ENCODE assay signal across 8 mouse cellular contexts in genomic region chr10:30810247-30810966, GRCm38 (mm10). TPM values are rescaled to one million over a fixed set of nuclear protein-coding genes. Genes with fewer than 3 reads are reported as not detected.
DNase-seq lines count a peak whose midpoint lies in the region; ATAC-seq and TF ChIP-seq lines count a peak whose summit lies in the region.

No protein-coding gene starts in this region.

- H3K27ac ChIP-seq in testis, adult 2 months (ENCODE audit: control insufficient read depth, insufficient read depth, low read depth, low read length): peak overlapping the region; percentile 70; the same call in 1 of the 2 replicates
- no peak overlapping the region for H3K27ac ChIP-seq in heart, embryonic 10.5 days
- no peak overlapping the region for H3K27ac ChIP-seq in kidney, embryonic 15.5 days

- no peaks in the 10 kb centered on the region for H3K36me3 ChIP-seq in testis, adult 2 months (ENCODE audit: control insufficient read depth, insufficient read depth, low read length)
- no peaks in the 10 kb centered on the region for H3K36me3 ChIP-seq in heart, embryonic 10.5 days
- H3K36me3 ChIP-seq in kidney, embryonic 15.5 days: no peaks in the 10 kb centered on the region

- H3K4me3 ChIP-seq in testis, adult 2 months (ENCODE audit: control insufficient read depth, low read depth, low read length): peak overlapping the region; percentile 55
- peak overlapping the region; percentile 52 for H3K4me3 ChIP-seq in heart, embryonic 10.5 days
- H3K4me3 ChIP-seq in kidney, embryonic 15.5 days (replicated peaks): peak overlapping the region; percentile 49

- no peak for TF ChIP-seq CTCF in testis, adult 2 months (IDR thresholded peaks at IDR 0.05; ENCODE audit: control insufficient read depth, insufficient read depth, insufficient replicate concordance, low read depth, low read length)

- ATAC-seq in common myeloid progenitor, adult 5-6 weeks (replicated peaks; ENCODE audit: low read depth, poor library complexity, severe bottlenecking): peak; percentile 27; the same call in 1 of the 2 replicates
- peak; percentile 65 for ATAC-seq in kidney, embryonic 15.5 days (replicated peaks; ENCODE audit: low FRiP score)
- ATAC-seq in megakaryocyte, adult 5-6 weeks (ENCODE audit: poor library complexity, severe bottlenecking): peak; percentile 28

- TF ChIP-seq POLR2A in testis, adult 2 months (IDR thresholded peaks at IDR 0.05; ENCODE audit: control insufficient read depth, low read depth, low read length): no peak

- intact Hi-C loops in left cerebral cortex, postnatal 36 days (cut with DNase I): no loop called here

- H3K9ac ChIP-seq in kidney, embryonic 15.5 days: no peak overlapping the region

- H3K9me3 ChIP-seq in heart, embryonic 10.5 days: no peaks in the 10 kb centered on the region
- H3K9me3 ChIP-seq in kidney, embryonic 15.5 days (replicated peaks): no peaks in the 10 kb centered on the region

- WGBS in heart, embryonic 10.5 days: 46% methylated on average over 9 of the region's 9 CpGs
- 41% methylated on average over 9 of the region's 9 CpGs for WGBS in kidney, embryonic 15.5 days

- no peaks in the 10 kb centered on the region for H3K4me1 ChIP-seq in testis, adult 2 months (ENCODE audit: control insufficient read depth, insufficient read depth, low read length)
- H3K4me1 ChIP-seq in heart, embryonic 10.5 days: no peaks in the 10 kb centered on the region
- peaks cover 4% of the 10 kb centered on the region; the same call in 1 of the 2 replicates for H3K4me1 ChIP-seq in kidney, embryonic 15.5 days

- no peaks in the 10 kb centered on the region for H3K27me3 ChIP-seq in testis, adult 2 months (ENCODE audit: control insufficient read depth, insufficient read depth, low read length)
- no peaks in the 10 kb centered on the region for H3K27me3 ChIP-seq in heart, embryonic 10.5 days (ENCODE audit: insufficient read depth, poor library complexity, severe bottlenecking)
- no peaks in the 10 kb centered on the region for H3K27me3 ChIP-seq in kidney, embryonic 15.5 days

- DNase-seq in testis, postnatal 14 days (ENCODE audit: low spot score): no peak
- DNase-seq in heart, embryonic 10.5 days (ENCODE audit: low spot score): no peak
- DNase-seq in left cerebral cortex, postnatal 36 days (ENCODE audit: low spot score in 2 of 2): no peak
- no peak for DNase-seq in left cerebral cortex, adult 11 months (ENCODE audit: low spot score)

- peak overlapping the region; percentile 55 for H3K4me2 ChIP-seq in kidney, embryonic 15.5 days

RNA-seq across cellular contexts. Expression of gene Ncoa7, which starts 7.3 kb away (rescaled TPM):
- 5.4 and 6.2 TPM in 2 replicates for polyA plus RNA-seq in testis, adult 2 months (2012; rRNA removed)
- 28.8 and 45.0 TPM in 2 replicates for total RNA-seq in common myeloid progenitor, adult 5-6 weeks (2017)
- 7.1 and 7.3 TPM in 2 replicates for polyA plus RNA-seq in heart, embryonic 10.5 days (2016; fragmentation: Nextera tagmentation; extraction: Ambion mirVana)
- polyA plus RNA-seq in kidney, embryonic 15.5 days (2015; fragmentation: Nextera tagmentation; extraction: Ambion mirVana): 16.3 and 16.6 TPM in 2 replicates
- 31.3 and 36.2 TPM in 2 replicates for total RNA-seq in megakaryocyte, adult 5-6 weeks (2015)
- total RNA-seq in megakaryocyte, adult 5-6 weeks (2017): 19.7 and 21.9 TPM in 2 replicates
- 100 to 1,000 TPM; 105 to 109 TPM for total RNA-seq in left cerebral cortex, postnatal 36 days (2021)

RNA-seq across cellular contexts. Expression of gene Hey2, which starts 32.2 kb away (rescaled TPM):
- 0.89 and 1.1 TPM in 2 replicates for polyA plus RNA-seq in testis, adult 2 months (2012; rRNA removed)
- not detected in 2 replicates for total RNA-seq in common myeloid progenitor, adult 5-6 weeks (2017)
- 21.6 and 31.0 TPM in 2 replicates for polyA plus RNA-seq in heart, embryonic 10.5 days (2016; fragmentation: Nextera tagmentation; extraction: Ambion mirVana)
- polyA plus RNA-seq in kidney, embryonic 15.5 days (2015; fragmentation: Nextera tagmentation; extraction: Ambion mirVana): 5.3 and 6.6 TPM in 2 replicates
- not detected in 2 replicates for total RNA-seq in megakaryocyte, adult 5-6 weeks (2015)
- total RNA-seq in megakaryocyte, adult 5-6 weeks (2017): not detected in 2 replicates
- 1 to 10 TPM; 6.3 to 6.5 TPM for total RNA-seq in left cerebral cortex, postnatal 36 days (2021)
